Mouse (Mus musculus) stomach, embryonic 16.5 days (tissue): Measurements from ENCODE around the gene Fam208b. TPM values are rescaled to one million over a fixed set of nuclear protein-coding genes. Genes with fewer than 3 reads are reported as not detected.
A peak's percentile ranks its signal among the peaks of the same experiment; 100 is the strongest.

ENCODE experiments used
- ATAC-seq: fragments of 200-750 bp; cut with Nextera tagmentation; 2 replicates; pipeline ENCODE4 v1.8.0; 2017; ENCODE audit warnings: moderate number of reproducible peaks, moderate TSS enrichment; ENCODE audit not compliant: insufficient read depth, low FRiP score
- H3K27ac ChIP-seq: fragments of 300-500 bp; sonication (generic); 2 replicates; pipeline ENCODE4 v1.5.1; 2014; ENCODE audit warnings: low read length
- H3K27me3 ChIP-seq: fragments of 300-500 bp; sonication (generic); 2 replicates; pipeline ENCODE4 v1.6.1; 2014; ENCODE audit warnings: low read length, control low read depth, mixed read lengths; ENCODE audit not compliant: control insufficient read depth, insufficient read depth
- H3K36me3 ChIP-seq: fragments of 300-500 bp; sonication (generic); 2 replicates; pipeline ENCODE4 v1.6.1; 2014; ENCODE audit warnings: low read length; ENCODE audit not compliant: control insufficient read depth, insufficient read depth
- H3K4me1 ChIP-seq: fragments of 300-500 bp; sonication (generic); 2 replicates; pipeline ENCODE4 v1.6.1; 2014; ENCODE audit warnings: low read length, control low read depth, mixed read lengths; ENCODE audit not compliant: control insufficient read depth, insufficient read depth
- H3K4me2 ChIP-seq: fragments of 300-500 bp; sonication (generic); 2 replicates; pipeline ENCODE4 v1.6.1; 2014; ENCODE audit warnings: low read depth, low read length, mixed read lengths
- H3K4me3 ChIP-seq: fragments of 300-500 bp; sonication (generic); replicated peaks from 2 replicates; pipeline ENCODE4 v1.5.1; 2014; ENCODE audit warnings: mild to moderate bottlenecking, low read length
- H3K9ac ChIP-seq: fragments of 300-500 bp; sonication (generic); 2 replicates; pipeline ENCODE4 v1.6.1; 2014; ENCODE audit warnings: low read length
- H3K9me3 ChIP-seq: fragments of 300-500 bp; sonication (generic); replicated peaks from 2 replicates; pipeline ENCODE4 v1.6.1; 2016; ENCODE audit warnings: low read length, control low read depth; ENCODE audit not compliant: control insufficient read depth
- WGBS: fragments of 180-500 bp; shearing (Covaris S2); extraction: QIAGEN DNeasy Blood & Tissue Kit; methylation state at CpG from one replicate; pipeline ENCODE4 v1.1.7; 2014; 5-methylcytosine and 5-hydroxymethylcytosine counted together
- polyA plus RNA-seq: library from polyadenylated mRNA; unstranded; fragments of >200 nt; fragmentation: Nextera tagmentation; extraction: Ambion mirVana; gene quantifications from 2 replicates; pipeline ENCODE4 v1.2.1, GENCODE M21; 2015

The Fam208b gene
- polyA plus RNA-seq, 1 experiment from 2014 or later: 11.2 TPM

- peak; percentile 76 for ATAC-seq
- Histone ChIP-seq H3K36me3 (no peaks in the 10 kb centered on the region), H3K4me2 (no peak overlapping the region), H3K4me1 (no peaks in the 10 kb centered on the region), H3K4me3 (no peak overlapping the region), H3K27ac (peak overlapping the region; percentile 12; the same call in 1 of the 2 replicates), H3K27me3 (no peaks in the 10 kb centered on the region), H3K9me3 (no peaks in the 10 kb centered on the region), H3K9ac (no peak overlapping the region)
- 59% methylated on average over 9 of the region's 9 CpGs for WGBS
These were observed 31.1 kb upstream of the Fam208b start for GRCm38 (mm10) chr13:3642049-3642448.

GRCm38 (mm10) chr13:3636797-3637196 lies 25.9 kb upstream of the Fam208b start:
- WGBS: 46% methylated on average over 11 of the region's 11 CpGs
- H3K27me3 ChIP-seq: no peaks in the 10 kb centered on the region
- 0 out of 2 replicates have a peak, but pooled peaks cover 2% of the 10 kb centered on the region for H3K4me1 ChIP-seq
- H3K36me3 ChIP-seq: no peaks in the 10 kb centered on the region
- H3K4me2 ChIP-seq: peak overlapping the region; percentile 9
- peak overlapping the region; percentile 1 for H3K4me3 ChIP-seq
- H3K9ac ChIP-seq: no peak overlapping the region
- peak overlapping the region; percentile 65 for H3K27ac ChIP-seq
- peak; percentile 84 for ATAC-seq
- no peaks in the 10 kb centered on the region for H3K9me3 ChIP-seq

GRCm38 (mm10) chr13:3635076-3635475 lies 24.2 kb upstream of the Fam208b start:
- Histone ChIP-seq H3K9ac (no peak overlapping the region), H3K9me3 (no peaks in the 10 kb centered on the region), H3K4me3 (no peak overlapping the region), H3K36me3 (no peaks in the 10 kb centered on the region), H3K4me2 (no peak overlapping the region), H3K27ac (no peak overlapping the region), H3K27me3 (no peaks in the 10 kb centered on the region), H3K4me1 (0 out of 2 replicates have a peak, but pooled peaks cover 2% of the 10 kb centered on the region)
- WGBS: 90% methylated on average over 3 of the region's 3 CpGs
- ATAC-seq: no peak

GRCm38 (mm10) chr13:3633895-3634811 lies 23.2 kb upstream of the Fam208b start, which contains the start of gene Asb13:
TSS of gene Asb13 (plus strand) at chr13:3634032.
- 0 out of 2 replicates have a peak, but pooled peaks cover 2% of the 10 kb centered on the region for H3K4me1 ChIP-seq
- under 1% methylated on average over 47 of the region's 47 CpGs for WGBS
- H3K27me3 ChIP-seq: no peaks in the 10 kb centered on the region
- H3K4me2 ChIP-seq: peak within 1 kb of the TSS; percentile 76
- H3K9me3 ChIP-seq: no peaks in the 10 kb centered on the region
- peak; percentile 94 for ATAC-seq
- H3K27ac ChIP-seq: peak within 1 kb of the TSS; percentile 9; the same call in 1 of the 2 replicates
- no peaks in the 10 kb centered on the region for H3K36me3 ChIP-seq
- peak within 1 kb of the TSS; percentile 85 for H3K9ac ChIP-seq
- H3K4me3 ChIP-seq: peak within 1 kb of the TSS; percentile 74

- Histone ChIP-seq H3K4me2 (no peak overlapping the region), H3K4me3 (no peak overlapping the region), H3K27ac (no peak overlapping the region), H3K4me1 (0 out of 2 replicates have a peak, but pooled peaks cover 4% of the 10 kb centered on the region), H3K9me3 (no peaks in the 10 kb centered on the region), H3K9ac (no peak overlapping the region), H3K36me3 (no peaks in the 10 kb centered on the region), H3K27me3 (no peaks in the 10 kb centered on the region)
- ATAC-seq: no peak
- 37% methylated on average over 6 of the region's 6 CpGs for WGBS
These were observed 22.2 kb upstream of the Fam208b start for GRCm38 (mm10) chr13:3633131-3633530.

- Histone ChIP-seq H3K4me2 (no peak overlapping the region), H3K27ac (no peak overlapping the region), H3K4me3 (no peak overlapping the region), H3K4me1 (0 out of 2 replicates have a peak, but pooled peaks cover 6% of the 10 kb centered on the region), H3K36me3 (no peaks in the 10 kb centered on the region), H3K9ac (no peak overlapping the region), H3K9me3 (no peaks in the 10 kb centered on the region), H3K27me3 (no peaks in the 10 kb centered on the region)
- no peak for ATAC-seq
- WGBS: 82% methylated on average over 9 of the region's 9 CpGs
These were observed 21.6 kb upstream of the Fam208b start for GRCm38 (mm10) chr13:3632551-3632950.

GRCm38 (mm10) chr13:3628102-3628501 lies 17.2 kb upstream of the Fam208b start:
- 15% methylated on average over 3 of the region's 3 CpGs for WGBS
- Histone ChIP-seq H3K27me3 (no peaks in the 10 kb centered on the region), H3K36me3 (no peaks in the 10 kb centered on the region), H3K4me2 (no peak overlapping the region), H3K4me3 (no peak overlapping the region), H3K27ac (no peak overlapping the region), H3K4me1 (0 out of 2 replicates have a peak, but pooled peaks cover 4% of the 10 kb centered on the region), H3K9me3 (0 out of 2 replicates have a peak, but pooled peaks cover 6% of the 10 kb centered on the region), H3K9ac (no peak overlapping the region)
- ATAC-seq: no peak; the same call in 1 of the 2 replicates

GRCm38 (mm10) chr13:3627139-3627538 lies 16.2 kb upstream of the Fam208b start:
- 50% methylated on average over 3 of the region's 3 CpGs for WGBS
- no peaks in the 10 kb centered on the region for H3K27me3 ChIP-seq
- H3K27ac ChIP-seq: no peak overlapping the region
- H3K4me2 ChIP-seq: no peak overlapping the region
- ATAC-seq: no peak
- 0 out of 2 replicates have a peak, but pooled peaks cover 7% of the 10 kb centered on the region for H3K9me3 ChIP-seq
- no peak overlapping the region for H3K4me3 ChIP-seq
- 0 out of 2 replicates have a peak, but pooled peaks cover 4% of the 10 kb centered on the region for H3K4me1 ChIP-seq
- no peak overlapping the region for H3K9ac ChIP-seq
- H3K36me3 ChIP-seq: no peaks in the 10 kb centered on the region
